Mouse (Mus musculus) cerebellum, postnatal 25 days (tissue): ENCODE measurements around the gene Olfr328.
"Not testable (repeated sequence)": the region's sequence is repeated elsewhere in the genome, so short reads cannot be mapped to it uniquely, and the experiment has no call there.

Experiments
- DNase-seq, 2 experiments: peaks; one replicate each; pipeline ENCODE4 v3.0.0; 2021; ENCODE audit warnings: mixed read lengths in 2 of 2

The Olfr328 gene

DNA sequence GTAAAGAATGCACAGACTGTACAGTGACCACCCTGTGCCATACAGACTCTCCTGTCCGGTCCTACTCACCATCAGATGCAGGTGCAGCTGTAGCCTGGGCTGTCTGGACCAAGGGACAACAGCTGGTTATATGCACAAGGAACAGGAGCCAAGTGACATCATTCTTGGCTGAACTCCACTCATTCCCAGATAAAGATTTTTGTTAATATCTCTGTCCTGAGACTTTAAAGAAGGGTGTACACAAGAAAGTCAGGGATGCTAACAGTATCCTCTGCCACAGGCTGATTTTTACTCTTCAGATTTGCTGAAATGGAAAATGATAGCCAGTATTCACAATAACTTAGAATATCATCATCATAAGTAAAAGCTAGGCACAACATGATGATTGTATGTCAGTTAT is at the start of gene Olfr328:
Olfr328 (minus strand) TSS at position 101 of the 400 bp plus-strand sequence.
- no peak for DNase-seq

DNA sequence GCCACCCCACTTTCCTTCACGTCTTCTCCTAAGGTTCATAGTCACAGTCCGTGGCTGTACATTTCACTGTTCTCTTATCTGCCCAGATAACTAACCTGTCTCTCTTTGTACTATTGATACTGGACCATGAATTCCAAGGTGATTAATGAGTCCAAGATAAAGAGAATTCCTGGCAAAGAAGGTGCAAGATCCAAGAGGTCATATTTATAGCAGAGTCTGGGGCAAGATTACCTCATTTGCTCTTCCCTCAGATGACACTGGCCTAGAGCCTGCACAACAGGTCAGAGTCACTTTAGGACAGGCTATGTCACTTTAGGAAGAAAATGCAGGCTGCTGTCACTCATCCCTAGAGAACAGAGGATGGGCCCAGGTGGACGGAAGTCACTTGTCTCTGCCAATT is 49.8 kb upstream of the Olfr328 start:
- DNase-seq: no peak

DNA sequence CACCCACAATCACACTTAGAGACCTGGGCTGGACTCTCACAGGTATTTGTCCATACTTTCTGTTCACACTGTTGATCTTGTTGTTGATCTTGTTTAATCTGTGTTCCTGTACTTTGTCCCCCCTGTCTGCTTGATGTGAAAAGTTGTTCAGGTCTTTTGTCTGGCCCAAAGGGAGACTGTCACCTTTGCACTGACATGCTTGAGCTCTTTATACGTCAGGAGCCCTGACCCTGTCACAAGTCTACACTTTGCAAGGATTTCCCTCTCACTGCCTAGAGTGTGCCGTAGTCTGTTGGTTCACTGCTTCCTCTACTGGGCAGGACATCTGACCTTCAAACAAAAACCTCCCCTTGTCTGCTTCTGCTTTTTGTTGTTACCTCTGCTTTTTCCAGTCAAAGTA is 49.3 kb upstream of the Olfr328 start:
- DNase-seq: no peak

DNA sequence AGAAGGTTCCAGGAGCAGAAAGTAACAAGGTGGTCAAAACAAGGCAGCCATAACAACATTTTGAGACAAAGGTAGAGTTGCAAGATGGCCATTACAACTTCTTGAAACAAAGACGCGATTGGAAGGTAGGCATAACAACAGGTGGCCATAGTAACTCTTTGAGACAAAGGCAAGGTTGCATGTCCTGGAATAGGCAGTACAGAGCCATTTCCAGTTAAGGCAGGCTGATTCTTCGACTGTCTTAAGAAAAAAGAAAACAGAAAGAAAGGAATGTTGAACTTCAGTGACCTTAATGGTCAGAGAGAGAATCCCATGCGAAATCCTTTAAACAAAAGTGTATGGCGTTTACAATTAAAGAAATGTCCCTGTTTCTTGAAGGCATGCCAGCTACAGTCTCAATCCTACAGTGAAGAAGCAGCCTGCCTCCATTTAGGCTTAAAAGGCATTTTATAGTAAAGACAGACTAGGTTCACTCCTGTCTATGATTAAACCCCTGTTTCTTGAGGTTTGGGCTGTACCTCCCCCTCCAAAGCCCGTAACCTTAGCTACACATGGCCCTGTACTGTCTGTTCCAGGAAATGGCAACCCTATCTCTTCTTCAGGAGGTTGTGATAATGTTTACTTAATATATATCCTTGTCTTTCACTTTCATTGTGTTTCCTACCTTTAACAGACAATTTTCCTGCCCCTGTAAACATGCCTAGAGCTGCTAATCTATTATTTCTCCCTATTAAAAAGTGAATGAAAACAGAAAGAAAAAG is 47.5 kb upstream of the Olfr328 start:
- DNase-seq: no peak

DNA sequence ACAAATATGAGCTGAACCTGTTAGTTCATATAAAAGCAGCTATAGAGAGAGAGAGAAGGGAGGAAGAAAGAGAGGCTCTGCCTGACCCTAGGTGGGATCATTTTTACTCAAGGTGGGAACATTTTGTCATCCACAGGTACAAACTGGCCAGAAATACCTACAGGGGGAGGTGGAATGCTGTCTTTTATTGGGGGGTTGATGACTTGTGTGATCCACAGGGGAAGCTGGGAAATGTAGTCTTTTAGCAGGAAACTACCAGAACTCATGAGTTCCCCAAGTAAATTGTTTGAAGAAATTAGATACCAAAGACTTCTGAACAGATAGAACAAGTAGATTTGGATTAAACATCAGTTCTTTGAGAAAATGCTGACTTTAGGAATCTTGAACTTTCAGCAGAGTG is 46.6 kb upstream of the Olfr328 start:
- DNase-seq: no peak

DNA sequence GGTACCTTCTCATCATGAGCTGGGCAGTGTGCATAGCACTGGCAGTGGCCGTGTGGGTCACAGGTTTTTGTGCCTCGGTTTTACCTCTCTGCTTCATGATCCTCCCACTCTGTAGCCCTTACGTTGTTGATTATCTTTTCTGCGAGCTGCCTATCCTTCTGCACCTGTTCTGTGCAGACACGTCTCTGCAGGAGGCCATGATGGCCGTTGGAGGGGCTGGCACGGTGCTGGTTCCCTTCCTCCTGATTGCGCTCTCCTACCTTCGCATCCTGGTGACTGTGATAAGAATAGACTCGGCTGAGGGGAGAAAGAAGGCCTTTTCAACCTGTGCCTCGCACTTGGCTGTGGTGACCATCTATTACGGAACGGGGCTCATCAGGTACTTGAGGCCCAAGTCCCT is 42.4 kb upstream of the Olfr328 start:
- no peak for DNase-seq

DNA sequence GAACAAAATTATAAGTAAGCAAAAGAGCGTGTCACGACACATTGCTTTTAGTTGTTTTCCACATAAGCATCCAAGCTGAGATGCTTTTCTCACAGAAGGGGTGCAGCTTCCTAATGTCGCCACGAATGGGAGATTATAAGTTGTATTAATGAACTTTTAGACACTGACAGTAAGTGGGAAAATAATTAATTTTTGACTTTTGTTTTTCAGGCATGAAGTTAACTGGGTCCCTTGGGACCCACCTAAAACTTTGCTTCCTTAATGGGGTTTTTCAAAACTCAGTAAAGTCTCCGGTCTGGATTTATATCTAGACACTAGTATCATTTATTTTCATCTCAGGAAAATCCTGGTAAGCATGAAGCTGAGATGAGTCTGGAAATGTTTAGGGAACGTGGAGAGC is 39.4 kb upstream of the Olfr328 start, which contains the start of gene Olfr324:
Olfr324 (plus strand) TSS at position 301 of the 400 bp plus-strand sequence.
- DNase-seq: no peak

DNA sequence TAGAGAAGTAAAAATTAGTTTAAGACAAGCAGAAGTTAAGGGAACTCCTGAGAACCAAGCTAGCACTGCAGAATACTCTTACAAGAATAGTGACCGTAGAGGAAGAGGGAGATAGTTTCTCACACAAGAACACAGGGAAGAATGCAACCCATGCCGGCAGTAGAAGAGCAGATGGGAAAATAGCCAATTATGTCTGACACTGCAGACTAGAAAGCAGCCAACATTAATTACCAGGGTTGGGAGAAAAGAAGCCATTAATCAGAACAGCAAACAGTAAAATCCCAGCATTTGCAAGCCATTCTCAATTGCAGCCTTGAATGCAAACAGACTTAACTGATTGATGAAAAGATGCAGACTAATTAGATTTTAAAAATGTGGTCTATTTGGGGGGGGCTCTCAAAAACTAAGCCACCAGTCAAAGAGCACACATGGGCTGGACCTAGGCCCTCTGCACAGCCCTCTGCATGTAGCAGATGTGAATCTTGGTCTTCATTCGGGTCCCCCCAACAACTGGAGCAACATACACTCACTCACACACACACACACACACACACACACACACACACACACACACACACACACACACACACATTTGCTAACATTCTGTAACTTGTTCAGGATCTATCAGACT is 33.3 kb upstream of the Olfr328 start:
- DNase-seq: no peak

DNA sequence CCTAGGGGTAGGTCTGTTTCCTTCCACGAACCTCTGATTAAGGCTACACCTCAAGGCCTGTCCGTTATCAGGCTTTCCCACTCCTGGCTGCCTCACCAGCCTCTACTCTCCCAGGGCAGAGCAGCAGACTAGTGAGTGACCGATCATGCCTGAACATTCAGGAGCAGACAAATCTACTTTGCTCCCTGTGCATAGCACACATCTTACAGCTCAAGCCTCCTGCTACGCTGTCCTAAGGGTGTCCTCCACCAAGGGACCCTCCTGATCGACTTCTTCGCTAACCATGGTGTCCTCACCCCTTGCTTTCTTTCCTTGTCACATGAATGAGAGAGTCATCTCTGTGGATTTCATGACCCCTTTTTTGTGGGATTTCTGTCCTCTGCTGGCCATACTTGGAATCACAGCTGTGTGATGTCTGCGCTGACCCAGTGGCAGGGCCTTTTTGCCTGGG is 32.5 kb upstream of the Olfr328 start:
- DNase-seq: peak; percentile 43 to 58

DNA sequence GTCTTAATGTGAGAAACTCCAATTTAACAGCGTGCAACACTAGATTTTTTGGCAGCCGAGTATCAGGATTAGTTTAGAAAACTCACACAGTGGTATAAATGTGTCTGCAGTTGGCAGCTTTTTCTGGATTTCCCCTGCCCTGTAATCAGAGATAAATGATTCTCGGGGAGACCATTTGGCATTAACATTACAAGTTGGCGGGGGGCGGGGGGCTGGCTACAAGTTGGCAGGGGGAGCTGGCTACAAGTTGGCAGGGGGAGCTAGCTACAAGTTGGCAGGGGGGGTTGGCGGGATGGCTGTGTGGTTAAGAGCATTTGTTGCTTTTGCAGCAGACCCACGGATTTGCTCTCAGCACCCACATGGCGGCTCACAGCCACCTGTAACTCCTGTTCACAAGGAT is 23.2 kb upstream of the Olfr328 start:
- no peak for DNase-seq

DNA sequence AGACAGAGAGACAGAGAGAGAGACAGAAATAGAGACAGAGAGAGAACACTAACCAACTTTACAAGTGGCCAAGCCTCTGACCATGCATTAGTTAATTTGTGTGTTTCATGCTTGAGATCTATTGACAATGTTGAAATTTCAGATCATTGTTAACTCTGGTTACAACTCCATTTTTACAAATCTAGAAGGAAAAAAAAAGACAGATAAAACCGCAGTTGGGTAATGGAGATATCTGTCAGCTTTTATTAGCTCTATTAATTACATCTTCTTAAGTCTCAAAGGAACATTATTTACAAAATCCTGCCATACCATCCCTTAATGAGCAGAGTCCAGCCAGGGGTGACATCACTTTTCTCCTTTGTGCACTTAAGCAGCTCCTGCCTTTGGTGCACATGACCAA is 22.0 kb upstream of the Olfr328 start, which contains the start of gene Olfr325:
Olfr325 (plus strand) TSS at position 301 of the 400 bp plus-strand sequence.
- no peak for DNase-seq

DNA sequence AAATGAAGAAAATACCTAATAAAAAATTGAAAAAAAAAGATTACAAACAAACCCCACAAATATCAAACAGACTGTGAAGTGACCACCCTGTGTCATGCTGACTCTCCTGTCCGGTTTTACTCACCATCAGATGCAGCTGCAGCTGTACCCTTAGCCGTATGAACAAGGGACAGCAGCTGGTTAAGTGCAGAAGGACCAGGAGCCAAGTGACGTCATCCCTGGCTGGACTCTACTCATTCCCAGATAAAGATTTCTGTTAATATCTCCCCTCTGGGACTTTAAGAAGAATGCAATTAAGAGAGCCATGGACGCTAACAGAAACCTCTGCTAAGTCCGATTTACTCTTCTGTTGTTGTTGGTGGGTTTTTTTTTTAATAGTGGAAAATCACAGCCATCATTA is 15.0 kb upstream of the Olfr328 start, which contains the start of gene Olfr224:
Olfr224 (minus strand) TSS at position 149 of the 400 bp plus-strand sequence.
- DNase-seq: no peak

DNA sequence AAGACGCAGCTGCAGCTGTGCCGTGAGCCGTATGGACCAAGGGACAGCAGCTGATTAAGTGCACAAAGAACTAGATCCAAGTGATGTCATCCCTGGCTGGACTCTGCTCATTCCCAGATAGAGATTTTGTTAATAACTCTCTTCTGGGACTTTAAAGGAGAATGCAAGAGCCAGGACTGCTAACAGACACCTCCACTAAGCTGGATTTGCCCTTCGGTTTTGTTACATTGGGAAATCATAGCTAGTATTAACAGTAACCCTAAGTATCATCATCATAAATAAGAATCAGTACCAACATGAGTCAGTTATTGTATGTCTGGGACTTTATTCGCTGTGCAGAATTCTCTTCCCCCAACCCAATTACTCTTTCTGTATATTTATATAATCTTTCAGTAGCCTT is 9.1 kb downstream of the Olfr328 start, which contains the start of gene Olfr329-ps:
Olfr329-ps (minus strand) TSS at position 101 of the 400 bp plus-strand sequence.
- no peak for DNase-seq

DNA sequence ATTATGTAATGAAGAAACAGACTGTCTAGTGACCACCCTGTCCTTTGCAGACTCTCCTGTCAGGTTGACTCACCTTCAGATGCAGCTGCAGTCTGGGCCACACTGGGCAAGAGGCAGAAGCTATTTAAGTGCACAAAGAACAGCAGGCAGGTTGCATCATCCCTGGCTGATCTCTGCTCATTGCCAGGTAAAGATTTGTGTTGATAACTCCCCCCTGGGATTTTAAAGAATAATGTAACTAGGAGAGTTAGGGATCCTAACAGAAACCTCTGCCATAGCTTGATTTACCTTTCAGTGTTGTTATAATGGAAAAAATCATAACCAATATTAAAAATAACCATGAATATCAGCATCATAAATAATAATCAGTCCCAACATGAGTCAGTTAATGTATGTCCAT is 20.7 kb downstream of the Olfr328 start, which contains the start of gene Olfr330:
Olfr330 (minus strand) TSS at position 101 of the 400 bp plus-strand sequence.
- not testable (repeated sequence) for DNase-seq

DNA sequence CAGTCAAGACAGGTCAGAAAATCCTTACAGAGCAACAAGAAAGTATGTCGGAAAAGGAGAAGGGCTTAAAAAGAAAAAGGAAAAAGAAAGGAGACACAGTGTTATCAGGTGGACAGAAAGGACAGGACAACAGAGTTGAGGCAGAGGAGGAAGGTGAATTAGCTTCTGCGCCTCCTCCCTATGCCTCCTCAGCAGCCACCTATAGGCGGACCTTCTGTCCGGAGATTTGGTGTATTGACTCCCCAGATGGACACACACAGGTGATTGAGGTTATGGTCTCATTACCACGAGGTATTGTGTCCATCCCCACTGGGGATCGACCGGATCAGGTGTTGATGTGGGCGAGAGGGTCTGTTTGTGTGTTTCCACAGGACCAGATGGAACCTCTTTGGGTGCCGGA is 35.7 kb downstream of the Olfr328 start:
- DNase-seq: peak; percentile 8 to 23

DNA sequence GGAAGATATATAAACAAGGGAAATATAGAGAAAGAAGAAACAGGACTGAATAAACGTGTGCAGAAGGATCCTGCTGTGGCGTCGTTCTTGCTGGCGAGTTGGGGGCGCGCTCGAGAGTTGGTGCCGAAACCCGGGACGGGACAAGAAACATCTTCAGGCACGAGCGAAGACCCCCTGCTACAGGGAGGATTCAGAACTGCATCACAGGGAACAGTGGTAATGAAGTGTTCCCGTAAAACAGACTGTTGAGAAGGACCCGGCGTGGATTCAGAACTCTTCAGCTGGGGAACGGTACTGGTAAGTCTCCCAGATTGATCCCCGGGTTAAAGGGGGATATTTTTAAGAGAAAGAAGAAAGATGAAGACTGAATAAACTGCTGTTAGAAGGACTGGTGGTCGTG is 36.5 kb downstream of the Olfr328 start:
- peak; percentile 59 to 60 for DNase-seq

DNA sequence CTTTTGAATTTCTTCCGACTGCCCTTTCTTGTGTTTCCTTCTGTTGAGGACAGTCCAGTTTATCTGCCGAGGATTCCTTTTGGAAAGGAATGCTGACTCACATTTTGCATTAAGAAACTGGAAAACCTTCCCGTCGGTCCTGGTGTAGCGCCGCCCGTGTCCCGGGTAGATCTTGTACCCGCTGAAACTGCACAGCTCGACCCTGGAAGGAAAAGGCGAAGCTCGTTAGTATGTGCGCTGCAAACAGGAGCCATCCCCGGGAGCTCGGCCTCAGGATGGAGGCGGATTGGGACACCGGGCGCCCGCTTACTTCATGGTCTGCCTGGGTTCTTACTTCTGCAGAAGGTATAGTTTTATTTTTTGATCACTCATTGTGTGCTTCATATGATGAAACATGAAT is 46.4 kb downstream of the Olfr328 start:
- not testable (repeated sequence) for DNase-seq

DNA sequence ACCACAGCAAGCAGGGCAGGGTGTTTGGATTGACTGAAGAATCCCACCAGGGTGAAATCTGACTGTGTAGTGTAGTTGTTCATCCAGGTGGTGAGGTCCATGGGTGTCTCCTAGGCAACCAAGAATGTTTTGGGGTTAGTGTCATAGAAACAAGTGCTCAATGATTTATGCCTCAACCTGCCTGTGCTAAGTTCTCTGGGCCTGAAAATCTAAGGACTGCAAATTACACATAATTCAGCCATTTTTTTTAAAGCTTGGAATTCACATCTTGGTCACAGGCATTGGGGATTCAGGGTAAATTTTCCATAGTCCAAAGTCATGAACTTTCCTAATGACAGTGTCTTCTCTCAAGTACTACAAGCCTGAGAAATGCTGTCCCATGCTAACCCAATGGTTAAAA is 53.0 kb downstream of the Olfr328 start, which contains the start of gene Olfr331:
Olfr331 (minus strand) TSS at position 101 of the 400 bp plus-strand sequence.
- not testable (repeated sequence) for DNase-seq
